Mouse (Mus musculus) left cerebral cortex, postnatal 14 days (tissue): ENCODE data around the gene Slc16a3. TPM values are rescaled to one million over a fixed set of nuclear protein-coding genes. Genes with fewer than 3 reads are reported as not detected.

Experiments used
- DNase-seq, 2 experiments: peaks; one replicate each; pipeline ENCODE4 v3.0.0; 2021 to 2022; ENCODE audit warnings: low spot score in 2 of 2, mixed read lengths in 1 of 2
- intact Hi-C: fragments of 180-260 bp; cut with DNase I; formaldehyde crosslinking; loops from one replicate; pipeline ENCODE4 v1.15.1; 2025
- total RNA-seq, 2 experiments: library from RNA; stranded (reverse); gene quantifications; 2 replicates each; pipeline ENCODE4 v1.2.3; 2021

Gene Slc16a3
- total RNA-seq, 2 experiments from 2014 or later = 3.2 to 4.2 TPM

GRCm38 (mm10) chr11:121001966-121002365, 53.7 kb downstream of the Slc16a3 start:
- no peak for DNase-seq
- intact Hi-C loops = no loop called here

- intact Hi-C loops = no loop called here
- DNase-seq = no peak
Measured at GRCm38 (mm10) chr11:121004281-121004680, 56.0 kb downstream of the Slc16a3 start.

GRCm38 (mm10) chr11:121006184-121006583, 57.9 kb downstream of the Slc16a3 start:
- intact Hi-C loops = no loop called here

GRCm38 (mm10) chr11:121010044-121010755, 61.9 kb downstream of the Slc16a3 start:
- intact Hi-C loops = no loop called here
- no peak for DNase-seq

More at GRCm38 (mm10) chr11:121006184-121006583, 57.9 kb downstream of the Slc16a3 start:
- no peak for DNase-seq

Other genes starting within 250 kb of the Slc16a3 start
- gene Cenpx, start 234.7 kb upstream of the Slc16a3 start, total RNA-seq = 10 to 100 TPM; 26.8 to 30.2 TPM
- 10 to 100 TPM; 57.2 to 60.1 TPM for gene Lrrc45, start 234.6 kb upstream of the Slc16a3 start, total RNA-seq
- gene Rac3, start 227.0 kb upstream of the Slc16a3 start, total RNA-seq = 10 to 100 TPM; 92.2 to 99.5 TPM
- gene Dcxr, start 221.2 kb upstream of the Slc16a3 start, total RNA-seq = 1 to 10 TPM; 5.7 to 7.8 TPM
- 1 to 10 TPM; 1.5 to 3.0 TPM for gene Cbr2, start 216.4 kb upstream of the Slc16a3 start, total RNA-seq
- gene Hmga1b, start 185.7 kb upstream of the Slc16a3 start, total RNA-seq = 10 to 100 TPM; 25.9 to 30.1 TPM
- 10 to 100 TPM; 75.3 to 79.6 TPM for gene Rfng, start 164.3 kb upstream of the Slc16a3 start, total RNA-seq
- gene Gps1, start 164.2 kb upstream of the Slc16a3 start, total RNA-seq = 100 to 1,000 TPM; 141 to 144 TPM
- 10 to 100 TPM; 44.2 to 49.0 TPM for gene Dus1l, start 152.1 kb upstream of the Slc16a3 start, total RNA-seq
- 100 to 1,000 TPM; 207 to 211 TPM for gene Fasn, start 123.9 kb upstream of the Slc16a3 start, total RNA-seq
- 1 to 10 TPM; 6.2 to 7.0 TPM for gene Ccdc57, start 15.6 kb upstream of the Slc16a3 start, total RNA-seq
- gene Csnk1d, start 42.9 kb downstream of the Slc16a3 start, total RNA-seq = 100 to 1,000 TPM; 112 to 115 TPM
- under 1 TPM; 0.36 to 0.62 TPM for gene Cd7, start 90.9 kb downstream of the Slc16a3 start, total RNA-seq
- not detected for gene Sectm1b, start 115.1 kb downstream of the Slc16a3 start, total RNA-seq
- not detected for gene Sectm1a, start 132.7 kb downstream of the Slc16a3 start, total RNA-seq
- not detected for gene Tex19.2, start 170.2 kb downstream of the Slc16a3 start, total RNA-seq
- gene Tex19.1, start 197.7 kb downstream of the Slc16a3 start, total RNA-seq = not detected
- gene Uts2r, start 211.8 kb downstream of the Slc16a3 start, total RNA-seq = not detected